Mouse (Mus musculus): Measurements from ENCODE around the gene Vps54.

The Vps54 gene

DNA sequence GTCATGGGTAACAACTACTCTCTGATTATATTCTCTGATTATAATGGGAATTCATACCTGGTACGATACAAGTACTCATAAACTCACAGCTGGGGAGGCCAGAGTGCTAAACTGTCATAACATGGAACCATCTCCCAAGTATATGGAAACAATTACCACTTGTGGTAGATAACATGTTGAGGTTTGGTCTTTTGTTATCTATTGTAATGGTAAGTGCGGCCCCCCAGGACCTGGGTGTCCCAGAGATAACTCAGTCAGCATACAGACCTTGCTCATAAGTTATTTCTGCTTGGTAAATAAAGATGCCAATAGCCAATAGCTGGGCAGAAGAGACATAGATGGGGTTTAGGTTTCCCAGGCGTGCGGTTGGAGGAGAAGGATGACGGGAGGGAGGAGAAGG lies 104.4 kb downstream of the Vps54 start:
- DNase-seq = no peak

DNA sequence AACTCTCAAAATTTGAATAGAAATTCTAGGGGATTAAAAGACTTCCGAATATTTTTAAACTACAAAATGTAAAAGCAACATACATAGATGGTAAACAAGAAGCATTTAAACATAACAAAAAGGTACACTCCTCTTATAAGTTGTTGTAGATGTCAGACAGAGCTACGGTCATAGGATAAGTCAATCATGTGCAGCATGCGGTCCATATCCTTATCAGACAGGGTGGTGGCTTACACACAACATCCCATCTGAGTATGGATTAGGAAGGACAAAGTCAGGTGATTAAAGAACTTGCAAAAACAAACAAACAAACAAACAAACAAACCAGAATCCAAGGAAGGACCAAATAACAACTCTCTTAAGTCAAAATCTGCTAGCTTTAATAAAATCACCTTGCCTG lies 106.9 kb downstream of the Vps54 start:
- no peak for DNase-seq

DNA sequence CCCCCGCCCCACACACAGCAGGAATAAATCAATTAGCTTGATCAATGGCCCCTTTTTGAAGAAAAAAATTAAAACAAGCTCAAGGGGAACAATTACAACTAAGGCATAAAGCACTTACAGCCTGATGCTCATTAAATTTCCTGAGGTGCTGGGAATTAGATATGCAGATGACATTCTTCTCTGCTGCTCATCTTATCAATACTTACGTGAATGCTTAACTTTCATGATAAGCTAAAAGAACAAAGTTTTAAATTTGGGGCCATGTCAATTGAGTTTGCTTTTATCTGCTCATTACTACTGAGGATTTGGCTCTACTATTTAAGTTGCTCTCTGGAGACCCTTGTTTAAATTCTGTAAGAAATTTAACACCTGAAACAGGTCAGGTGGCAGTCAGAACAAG lies 109.8 kb downstream of the Vps54 start:
- DNase-seq = no peak

DNA sequence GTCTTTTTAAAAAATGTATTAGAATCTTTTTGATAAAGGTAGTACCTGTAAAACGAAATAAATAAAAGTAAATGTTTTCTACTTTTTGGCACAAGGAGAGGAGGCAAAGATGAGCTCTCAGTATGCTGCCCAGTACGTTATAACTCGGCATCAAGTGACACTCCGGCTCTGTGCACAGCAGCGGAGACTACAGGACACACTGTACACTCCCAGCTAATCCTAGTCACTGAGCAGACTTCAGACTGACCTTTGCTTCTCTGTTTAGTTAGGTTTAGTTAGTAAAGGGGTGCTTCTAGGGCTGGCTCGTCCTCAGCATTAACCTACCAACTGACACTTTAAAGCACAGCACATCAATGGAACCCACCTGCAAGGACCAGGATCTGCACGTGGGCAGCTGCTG lies 112.2 kb downstream of the Vps54 start:
- no peak for DNase-seq

DNA sequence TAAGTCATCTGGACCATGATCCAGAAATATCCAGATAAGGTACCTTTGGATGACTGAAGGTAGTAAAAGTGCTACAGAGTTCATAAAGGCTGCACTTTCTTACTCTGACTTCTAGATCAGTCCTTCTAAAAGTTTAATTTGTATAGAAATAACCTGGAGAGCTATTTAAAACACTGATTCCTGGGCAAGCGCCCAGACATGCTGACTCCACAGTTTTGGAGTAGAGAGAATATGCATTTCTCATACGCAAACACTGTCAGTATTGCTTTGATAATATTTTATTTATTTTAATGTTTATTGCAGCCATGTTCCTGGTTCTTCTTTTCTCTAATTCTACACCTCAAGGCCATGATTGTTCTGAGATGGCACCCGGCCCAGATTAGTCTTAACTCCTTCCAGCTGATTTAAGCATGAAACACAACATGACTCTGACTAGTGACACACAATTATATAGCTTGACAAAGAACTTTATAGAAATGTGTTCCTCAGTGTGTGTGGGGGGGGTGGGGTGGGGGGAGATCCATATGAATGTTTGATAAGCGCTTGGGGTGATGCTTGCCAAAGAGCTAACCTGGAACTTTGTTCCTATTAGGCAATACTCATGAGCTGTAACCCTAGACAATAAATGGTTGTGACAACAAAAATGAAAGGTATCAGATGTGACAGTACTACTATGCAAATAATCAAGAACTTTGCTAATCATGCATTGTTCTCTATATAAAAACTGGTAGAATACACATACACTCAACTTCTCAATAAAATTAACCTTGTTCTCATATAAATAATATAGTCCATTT lies 124.3 kb downstream of the Vps54 start:
- DNase-seq = no peak

DNA sequence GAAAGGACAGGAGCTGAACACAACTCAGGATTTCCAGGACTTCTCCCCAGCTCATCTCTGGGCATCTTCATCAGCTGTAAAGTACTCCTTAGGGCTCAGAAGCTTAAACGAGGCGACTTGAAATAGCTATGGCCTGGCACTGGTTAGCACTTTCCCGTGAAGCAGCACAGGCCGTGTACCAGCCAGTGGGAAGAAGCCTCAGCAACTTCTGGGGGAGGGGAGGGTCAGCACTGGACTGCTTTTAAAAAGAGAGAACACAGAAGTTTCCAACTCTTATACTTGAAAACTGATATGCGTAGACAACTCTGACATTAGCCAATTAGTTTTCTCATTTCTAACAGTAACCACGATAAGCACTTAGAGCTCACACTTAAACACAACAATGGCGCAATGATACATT lies 129.4 kb downstream of the Vps54 start:
- no peak for DNase-seq

DNA sequence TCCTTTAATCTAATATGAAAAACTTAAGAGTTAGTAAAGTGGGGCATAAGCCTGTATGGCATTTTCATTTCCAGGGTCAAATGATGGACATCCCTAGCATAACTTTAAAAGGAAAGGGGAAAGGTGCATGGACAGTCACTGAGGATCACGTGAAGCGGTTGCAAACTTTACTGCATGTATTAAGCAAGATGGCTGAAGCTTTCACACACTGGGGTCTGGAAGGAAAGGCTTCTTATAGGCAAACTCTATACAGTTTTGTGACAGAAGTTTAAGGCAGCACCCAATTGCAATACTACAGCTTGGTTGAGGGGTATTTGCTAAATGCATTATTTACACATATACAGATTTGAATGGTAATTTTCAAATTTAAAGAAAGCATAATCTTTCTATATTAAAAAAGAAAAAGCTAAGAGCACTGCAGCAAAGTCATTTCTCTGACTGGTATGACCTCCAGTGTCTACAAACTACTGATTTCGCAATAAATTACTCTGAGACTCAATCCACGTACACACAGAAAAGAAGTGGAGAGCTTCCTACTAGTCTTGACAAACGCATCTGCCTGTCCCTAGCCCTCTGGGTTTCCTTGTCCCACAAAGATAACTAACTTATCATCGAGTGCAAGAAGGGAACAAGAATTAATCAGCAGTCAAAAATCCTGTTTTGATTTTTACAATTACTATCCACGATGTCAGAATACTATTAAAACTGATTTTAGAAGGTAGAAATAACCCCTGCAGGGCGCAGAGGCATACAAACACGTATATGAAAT lies 130.4 kb downstream of the Vps54 start:
- no peak for DNase-seq

DNA sequence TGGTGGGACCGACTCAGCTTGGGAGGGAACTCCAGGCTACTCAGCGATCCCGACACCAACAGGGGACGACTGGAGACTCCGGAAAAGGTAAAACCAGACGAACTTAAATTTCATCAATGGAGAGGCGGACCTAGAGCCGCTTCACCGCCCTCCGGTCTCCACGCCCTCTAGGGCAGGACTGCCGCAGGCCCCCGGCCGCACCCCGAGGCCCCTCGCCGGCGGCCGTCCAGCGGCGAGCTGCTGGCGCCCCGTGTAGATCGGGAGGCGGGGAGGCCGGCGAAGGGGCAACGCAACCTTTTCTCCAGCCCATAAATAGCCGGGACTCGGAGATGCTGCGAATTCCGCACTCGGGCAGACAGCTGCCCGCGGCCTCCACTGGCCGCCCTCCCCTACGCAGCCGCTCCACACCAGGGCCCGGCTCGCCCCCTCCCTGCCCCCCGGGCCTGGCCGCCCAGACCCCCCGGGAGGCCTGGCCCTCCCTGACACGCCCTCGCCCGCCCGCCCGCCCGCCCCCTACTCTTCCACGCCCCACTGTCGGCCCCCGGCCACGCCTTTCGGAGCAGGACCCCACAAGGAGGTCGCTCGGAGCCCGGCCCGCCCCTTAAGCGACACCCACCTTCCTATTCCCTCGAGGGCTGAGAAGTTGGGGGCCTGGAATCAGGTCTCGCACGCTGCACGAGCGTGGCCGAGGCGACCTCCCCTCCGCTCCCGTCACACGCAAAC lies 131.5 kb downstream of the Vps54 start:
- DNase-seq = peak; percentile 47 to 65
